Mouse (Mus musculus): ENCODE measurements around the gene Kcnmb2.

DNA sequence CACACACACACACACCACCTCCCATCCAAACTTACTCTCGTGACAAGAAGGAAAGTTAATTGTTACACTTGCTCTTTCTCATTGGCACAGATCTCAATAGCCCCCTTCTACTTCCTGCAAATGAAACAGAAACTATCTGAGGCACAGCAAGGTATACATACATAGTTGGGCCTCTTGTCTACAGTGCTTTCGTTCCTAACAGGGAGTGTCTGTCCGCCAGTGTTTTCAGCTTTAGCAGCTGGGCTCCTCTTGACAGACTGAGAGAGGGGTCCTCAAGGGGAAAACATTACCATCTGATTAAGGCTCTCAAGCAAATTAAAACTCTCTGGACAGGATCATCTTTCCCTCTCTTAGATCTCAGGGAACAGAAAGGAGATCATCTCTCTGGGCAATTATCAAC, 51.9 kb downstream of the Kcnmb2 start:
- no peak for TF ChIP-seq CTCF (IDR thresholded peaks at IDR 0.05; ENCODE audit: control insufficient read depth, insufficient read depth, low read length)
- TF ChIP-seq POLR2A (IDR thresholded peaks at IDR 0.05; ENCODE audit: borderline replicate concordance, control insufficient read depth, low read depth, low read length), result no peak
